Mouse (Mus musculus): ENCODE measurements around the gene Asah2. TPM values are rescaled to one million over a fixed set of nuclear protein-coding genes. Genes with fewer than 3 reads are reported as not detected.
"Not testable (repeated sequence)": the region's sequence is repeated elsewhere in the genome, so short reads cannot be mapped to it uniquely, and the experiment has no call there.

The Asah2 gene
- total RNA-seq, 2 experiments from 2014 or later, result 22.7 to 23.2 TPM

- DNase-seq (ENCODE audit: low spot score in 2 of 2), result no peak
Observed at GRCm38 (mm10) chr19:32102976-32103300, 5.1 kb downstream of the Asah2 start.

GRCm38 (mm10) chr19:32102294-32102975, 5.6 kb downstream of the Asah2 start:
- no peak for DNase-seq (ENCODE audit: low spot score in 2 of 2)

- no peak for DNase-seq (ENCODE audit: low spot score in 2 of 2)
Observed at GRCm38 (mm10) chr19:32098582-32098981, 9.4 kb downstream of the Asah2 start.

- no peak for DNase-seq (ENCODE audit: low spot score in 2 of 2)
Observed at GRCm38 (mm10) chr19:32092358-32092757, 15.7 kb downstream of the Asah2 start.

GRCm38 (mm10) chr19:32090804-32091203, 17.2 kb downstream of the Asah2 start:
- no peak for DNase-seq (ENCODE audit: low spot score in 2 of 2)

GRCm38 (mm10) chr19:32088570-32088969, 19.4 kb downstream of the Asah2 start:
- DNase-seq (ENCODE audit: low spot score in 2 of 2), result no peak

GRCm38 (mm10) chr19:32087736-32088470, 20.1 kb downstream of the Asah2 start:
- DNase-seq (ENCODE audit: low spot score in 2 of 2), result no peak

- not testable (repeated sequence) for DNase-seq (ENCODE audit: low spot score in 2 of 2)
Observed at GRCm38 (mm10) chr19:32084813-32085212, 23.2 kb downstream of the Asah2 start.

- DNase-seq (ENCODE audit: low spot score in 2 of 2), result no peak
Observed at GRCm38 (mm10) chr19:32070340-32070739, 37.7 kb downstream of the Asah2 start.

- DNase-seq (ENCODE audit: low spot score in 2 of 2), result no peak
Observed at GRCm38 (mm10) chr19:32069598-32069997, 38.4 kb downstream of the Asah2 start.

GRCm38 (mm10) chr19:32067669-32068068, 40.3 kb downstream of the Asah2 start:
- DNase-seq (ENCODE audit: low spot score in 2 of 2), result no peak

- DNase-seq (ENCODE audit: low spot score in 2 of 2), result no peak
Observed at GRCm38 (mm10) chr19:32061294-32061693, 46.7 kb downstream of the Asah2 start.

- DNase-seq (ENCODE audit: low spot score in 2 of 2), result no peak
Observed at GRCm38 (mm10) chr19:32056252-32056651, 51.8 kb downstream of the Asah2 start.

GRCm38 (mm10) chr19:32055725-32056124, 52.3 kb downstream of the Asah2 start:
- DNase-seq (ENCODE audit: low spot score in 2 of 2), result no peak

- DNase-seq (ENCODE audit: low spot score in 2 of 2), result no peak
Observed at GRCm38 (mm10) chr19:32051251-32051650, 56.8 kb downstream of the Asah2 start.

GRCm38 (mm10) chr19:32032881-32033280, 75.1 kb downstream of the Asah2 start:
- DNase-seq (ENCODE audit: low spot score in 2 of 2), result no peak

- no peak for DNase-seq (ENCODE audit: low spot score in 2 of 2)
Observed at GRCm38 (mm10) chr19:32030430-32030829, 77.6 kb downstream of the Asah2 start.

- no peak for DNase-seq (ENCODE audit: low spot score in 2 of 2)
Observed at GRCm38 (mm10) chr19:32025443-32025842, 82.6 kb downstream of the Asah2 start.

- DNase-seq (ENCODE audit: low spot score in 2 of 2), result no peak
Observed at GRCm38 (mm10) chr19:32019722-32020121, 88.3 kb downstream of the Asah2 start.

- DNase-seq (ENCODE audit: low spot score in 2 of 2), result no peak
Observed at GRCm38 (mm10) chr19:32018585-32018984, 89.4 kb downstream of the Asah2 start.

- no peak for DNase-seq (ENCODE audit: low spot score in 2 of 2)
Observed at GRCm38 (mm10) chr19:32018053-32018452, 90.0 kb downstream of the Asah2 start.

GRCm38 (mm10) chr19:32002623-32003022, 105.4 kb downstream of the Asah2 start:
- no peak for DNase-seq (ENCODE audit: low spot score in 2 of 2)

- no peak for DNase-seq (ENCODE audit: low spot score in 2 of 2)
Observed at GRCm38 (mm10) chr19:31996916-31997315, 111.1 kb downstream of the Asah2 start.

Measured in adrenal gland, postnatal 4 days (tissue).